11 mouse cellular contexts compared by ENCODE assay signal in the genomic region with DNA sequence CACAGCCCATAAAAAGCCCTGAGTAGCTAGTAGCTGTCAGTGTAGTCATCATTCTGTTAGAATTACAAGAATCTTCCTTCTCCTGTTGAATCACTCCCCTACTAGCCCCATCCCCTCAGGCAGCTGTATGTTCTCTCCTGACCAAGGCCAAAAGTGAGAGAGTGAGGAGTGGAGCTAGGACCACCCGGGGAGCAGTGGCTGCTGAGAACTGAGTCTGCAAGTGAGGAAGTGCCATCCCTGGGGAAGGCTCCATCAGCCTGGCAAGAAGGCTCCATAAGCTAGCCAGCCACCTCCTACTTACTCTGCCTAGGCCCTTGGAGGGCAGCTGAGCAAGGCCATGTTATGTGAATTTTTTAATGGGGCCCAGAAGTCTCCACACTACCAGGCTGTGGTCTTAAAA. TPM values are rescaled to one million over a fixed set of nuclear protein-coding genes. Genes with fewer than 3 reads are reported as not detected.
DNase-seq lines count a peak whose midpoint lies in the region; ATAC-seq lines count a peak whose summit lies in the region.
"Had no signal": no experiment of that assay in that cellular context is flagged by ENCODE, and none has a peak within 500 bp of the region (broad histone marks: within the 10 kb centered on the region; RNA-seq: fewer than 3 reads in every experiment).

No protein-coding gene starts in this region.

- no peaks in the 10 kb centered on the region for H3K9me3 ChIP-seq in kidney, embryonic 14.5 days (ENCODE audit: control insufficient read depth, low read length)
- no peaks in the 10 kb centered on the region for H3K9me3 ChIP-seq in limb, embryonic 10.5 days (replicated peaks)

- H3K27ac ChIP-seq in kidney, embryonic 14.5 days (ENCODE audit: low read depth, low read length), result peak overlapping the region; percentile 81
- H3K27ac ChIP-seq in limb, embryonic 10.5 days, result peak overlapping the region; percentile 84
- H3K27ac ChIP-seq: liver, embryonic 14.5 days had no signal

- peaks cover 41% of the 10 kb centered on the region for H3K4me1 ChIP-seq in kidney, embryonic 14.5 days (ENCODE audit: control insufficient read depth, insufficient read depth, low read length)
- peaks cover 80% of the 10 kb centered on the region for H3K4me1 ChIP-seq in limb, embryonic 10.5 days

- H3K4me2 ChIP-seq in kidney, embryonic 14.5 days (replicated peaks; ENCODE audit: low read depth, low read length), result no peak overlapping the region

- no peak overlapping the region for H3K9ac ChIP-seq in kidney, embryonic 14.5 days (ENCODE audit: low read depth, low read length)
- H3K9ac ChIP-seq: liver, embryonic 14.5 days had no signal

- peak; percentile 53 for DNase-seq in embryo, embryonic 10.5 days (ENCODE audit: low spot score)
- no peak for DNase-seq in embryo, embryonic 10 days (ENCODE audit: low spot score)
- DNase-seq in kidney, adult 18-20 months, result no peak
- peak; percentile 35 for DNase-seq in R1 (ENCODE audit: low read depth, low spot score)
- no peak for DNase-seq in limb, embryonic 10.5 days (ENCODE audit: low spot score)
- no peak for DNase-seq in left cerebral cortex, adult 9 months (ENCODE audit: low spot score in 2 of 2)
- DNase-seq in layer of hippocampus, adult 11-12 months (ENCODE audit: low spot score), result no peak
- DNase-seq: gastrocnemius, postnatal 36 days had no signal

- 30% methylated on average over 1 of the region's 1 CpGs for WGBS in kidney, embryonic 14.5 days
- WGBS in limb, embryonic 10.5 days, result 57% methylated on average over 1 of the region's 1 CpGs

- H3K4me3 ChIP-seq in kidney, embryonic 14.5 days (ENCODE audit: low read length), result no peak overlapping the region
- H3K4me3 ChIP-seq in limb, embryonic 10.5 days, result no peak overlapping the region

- peaks cover 6% of the 10 kb centered on the region; the same call in 1 of the 2 replicates for H3K36me3 ChIP-seq in kidney, embryonic 14.5 days (ENCODE audit: control insufficient read depth, insufficient read depth, low read length)
- H3K36me3 ChIP-seq in limb, embryonic 10.5 days, result peaks cover 37% of the 10 kb centered on the region

- H3K27me3 ChIP-seq in kidney, embryonic 14.5 days (ENCODE audit: control insufficient read depth, insufficient read depth, low read length), result no peaks in the 10 kb centered on the region
- no peaks in the 10 kb centered on the region for H3K27me3 ChIP-seq in limb, embryonic 10.5 days (ENCODE audit: low read depth, poor library complexity, severe bottlenecking)

- ATAC-seq in kidney, embryonic 14.5 days (ENCODE audit: low FRiP score, low TSS enrichment), result peak; percentile 67; the same call in 1 of the 2 replicates
- ATAC-seq: midbrain, embryonic 16.5 days had no signal

RNA-seq across cellular contexts. Expression of a gene that starts 27.4 kb away (rescaled TPM):
- polyA plus RNA-seq in kidney, embryonic 14.5 days (2014; fragmentation: Nextera tagmentation; extraction: Ambion mirVana), result 16.9 and 26.6 TPM in 2 replicates
- 0.99 and 3.5 TPM in 2 replicates for polyA plus RNA-seq in limb, embryonic 10.5 days (2016; fragmentation: Nextera tagmentation; extraction: Ambion mirVana)

RNA-seq across cellular contexts. Expression of a gene that starts 36.7 kb away (rescaled TPM):
- 33.3 and 33.4 TPM in 2 replicates for polyA plus RNA-seq in kidney, embryonic 14.5 days (2014; fragmentation: Nextera tagmentation; extraction: Ambion mirVana)
- polyA plus RNA-seq in limb, embryonic 10.5 days (2016; fragmentation: Nextera tagmentation; extraction: Ambion mirVana), result 38.0 and 39.9 TPM in 2 replicates

RNA-seq across cellular contexts. Expression of a gene that starts 49.1 kb away (rescaled TPM):
- polyA plus RNA-seq in kidney, embryonic 14.5 days (2014; fragmentation: Nextera tagmentation; extraction: Ambion mirVana), result 25.7 and 29.2 TPM in 2 replicates
- polyA plus RNA-seq in limb, embryonic 10.5 days (2016; fragmentation: Nextera tagmentation; extraction: Ambion mirVana), result 32.7 and 35.3 TPM in 2 replicates

RNA-seq across cellular contexts. Expression of a gene that starts 51.7 kb away (rescaled TPM):
- 2.7 and 4.2 TPM in 2 replicates for polyA plus RNA-seq in kidney, embryonic 14.5 days (2014; fragmentation: Nextera tagmentation; extraction: Ambion mirVana)
- 0.90 and 1.3 TPM in 2 replicates for polyA plus RNA-seq in limb, embryonic 10.5 days (2016; fragmentation: Nextera tagmentation; extraction: Ambion mirVana)

Comparison
In these comparisons a context has a peak if more than half of its experiments do, and no peak if none do; other contexts are left out.
1. DNase-seq: peak in embryo, embryonic 10.5 days (single experiment) and R1 (single experiment); none in embryo, embryonic 10 days (single experiment), kidney, adult 18-20 months (single experiment), limb, embryonic 10.5 days (single experiment), left cerebral cortex, adult 9 months (0 of 2) and layer of hippocampus, adult 11-12 months (single experiment).